Mouse (Mus musculus): ENCODE data around the gene Slc2a3. TPM values are rescaled to one million over a fixed set of nuclear protein-coding genes. Genes with fewer than 3 reads are reported as not detected.
A peak's percentile ranks its signal among the peaks of the same experiment; 100 is the strongest.

The Slc2a3 gene
- polyA plus RNA-seq, 1 experiment = 1.3 TPM

DNA sequence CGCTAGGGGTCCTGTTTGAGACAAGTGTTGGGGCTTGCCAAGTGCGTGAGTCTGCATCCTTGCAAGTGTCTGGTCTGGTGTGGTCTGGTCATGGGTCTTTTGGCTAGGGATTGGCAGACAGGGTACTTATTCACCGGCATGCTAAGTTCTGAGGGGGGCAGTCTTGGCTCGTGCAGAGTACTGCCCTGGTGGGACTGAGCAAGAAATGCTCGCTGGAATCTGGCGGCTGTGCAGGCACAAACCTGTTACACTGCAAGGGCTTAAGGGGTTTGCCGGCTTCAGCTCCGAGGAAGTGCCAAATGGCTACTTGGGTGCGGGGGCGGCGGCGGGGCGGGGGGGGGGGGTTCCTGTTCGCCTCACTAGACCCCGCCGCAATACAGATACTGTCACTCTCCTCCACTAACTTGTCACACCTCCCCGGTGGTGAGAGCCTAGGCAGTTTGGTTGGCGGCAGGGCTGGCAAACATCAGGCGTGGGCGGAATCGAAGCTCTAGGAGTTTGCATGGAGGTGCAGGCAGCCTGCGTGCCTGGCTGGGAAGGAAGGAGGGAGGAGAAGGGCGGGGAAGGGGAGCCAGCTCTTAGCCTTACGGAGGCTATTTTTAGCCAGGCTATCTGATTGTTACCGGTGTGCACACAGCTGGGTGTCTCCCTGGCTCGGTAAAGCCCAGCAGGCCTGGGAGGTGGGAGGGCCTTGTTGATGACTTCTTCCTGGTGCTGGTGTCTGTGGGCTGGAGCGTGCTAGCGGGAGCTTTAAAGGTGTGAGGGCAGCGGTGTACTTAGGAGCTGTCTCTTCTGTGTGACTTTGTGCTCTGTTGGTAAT lies 24.7 kb upstream of the Slc2a3 start:
- 5% methylated on average over 29 of the region's 29 CpGs for WGBS
- Histone ChIP-seq H3K4me1 (ENCODE audit: control insufficient read depth, insufficient read depth, insufficient read length, low read length) (peaks cover 15% of the 10 kb centered on the region; the same call in 1 of the 2 replicates), H3K4me3 (ENCODE audit: low read depth, low read length) (peak overlapping the region; percentile 51), H3K27me3 (ENCODE audit: control insufficient read depth, insufficient read depth, low read length) (no peaks in the 10 kb centered on the region), H3K27ac (ENCODE audit: insufficient read depth, low read depth, low read length) (no peak overlapping the region; the same call in 1 of the 2 replicates), H3K36me3 (ENCODE audit: control insufficient read depth, insufficient read depth, low read length) (peaks cover 18% of the 10 kb centered on the region)
- TF ChIP-seq CTCF (IDR thresholded peaks at IDR 0.05; ENCODE audit: extremely low read depth, insufficient read length, insufficient replicate concordance, low read depth, low read length) (no peak), POLR2A (IDR thresholded peaks at IDR 0.05; ENCODE audit: low read depth, low read length) (no peak)

DNA sequence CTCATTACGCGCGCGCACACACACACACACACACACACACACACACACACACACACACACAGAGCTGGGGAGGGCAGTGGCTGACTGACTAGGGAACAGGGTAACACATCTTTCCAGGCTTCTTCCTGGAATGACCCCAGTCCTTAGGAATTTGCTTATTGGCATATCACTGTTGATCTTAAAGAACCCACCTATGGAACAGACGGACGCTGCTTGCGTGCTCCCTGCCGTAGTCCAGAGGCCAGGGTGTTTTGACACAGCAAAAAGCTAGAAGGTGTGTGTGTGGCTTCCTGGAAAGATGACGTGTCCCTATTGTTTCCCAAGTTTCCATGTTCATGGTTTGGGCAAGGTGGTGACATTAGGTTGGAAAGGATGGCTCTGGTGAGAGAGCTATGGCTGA lies 23.7 kb upstream of the Slc2a3 start:
- Histone ChIP-seq H3K4me1 (ENCODE audit: control insufficient read depth, insufficient read depth, insufficient read length, low read length) (peaks cover 15% of the 10 kb centered on the region; the same call in 1 of the 2 replicates), H3K4me3 (ENCODE audit: low read depth, low read length) (no peak overlapping the region), H3K36me3 (ENCODE audit: control insufficient read depth, insufficient read depth, low read length) (peaks cover 12% of the 10 kb centered on the region), H3K27ac (ENCODE audit: insufficient read depth, low read depth, low read length) (no peak overlapping the region), H3K27me3 (ENCODE audit: control insufficient read depth, insufficient read depth, low read length) (no peaks in the 10 kb centered on the region)
- TF ChIP-seq POLR2A (IDR thresholded peaks at IDR 0.05; ENCODE audit: low read depth, low read length) (no peak), CTCF (IDR thresholded peaks at IDR 0.05; ENCODE audit: extremely low read depth, insufficient read length, insufficient replicate concordance, low read depth, low read length) (no peak)
- WGBS = 94% methylated on average over 9 of the region's 9 CpGs

DNA sequence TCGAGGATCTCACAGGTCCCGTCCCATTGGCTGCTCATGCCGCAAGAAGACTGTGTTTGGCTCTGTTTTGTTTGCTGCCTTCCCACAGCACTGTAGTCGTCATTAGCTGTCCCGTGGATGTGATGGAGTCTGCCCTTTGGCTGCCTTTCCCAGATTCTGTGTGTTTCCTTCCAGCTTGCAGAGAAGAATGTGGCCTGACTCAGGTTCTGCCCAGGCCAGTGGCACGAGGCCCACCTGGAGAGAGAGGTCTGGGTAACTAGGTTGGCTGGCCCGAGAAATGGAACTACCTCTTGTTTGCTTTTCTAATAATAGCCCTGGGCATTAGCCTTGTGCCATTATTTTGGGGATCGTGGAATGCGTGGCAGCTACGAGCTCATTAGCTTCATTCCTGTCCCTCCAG lies 22.6 kb upstream of the Slc2a3 start:
- Histone ChIP-seq H3K27me3 (ENCODE audit: control insufficient read depth, insufficient read depth, low read length) (no peaks in the 10 kb centered on the region), H3K27ac (ENCODE audit: insufficient read depth, low read depth, low read length) (0 out of 2 replicates have a peak overlapping the region, but pooled peaks have one; percentile 9), H3K4me1 (ENCODE audit: control insufficient read depth, insufficient read depth, insufficient read length, low read length) (peaks cover 15% of the 10 kb centered on the region; the same call in 1 of the 2 replicates), H3K36me3 (ENCODE audit: control insufficient read depth, insufficient read depth, low read length) (peaks cover 6% of the 10 kb centered on the region), H3K4me3 (ENCODE audit: low read depth, low read length) (no peak overlapping the region)
- 78% methylated on average over 10 of the region's 10 CpGs for WGBS
- no peak for TF ChIP-seq POLR2A (IDR thresholded peaks at IDR 0.05; ENCODE audit: low read depth, low read length)
- no peak for TF ChIP-seq CTCF (IDR thresholded peaks at IDR 0.05; ENCODE audit: extremely low read depth, insufficient read length, insufficient replicate concordance, low read depth, low read length)

DNA sequence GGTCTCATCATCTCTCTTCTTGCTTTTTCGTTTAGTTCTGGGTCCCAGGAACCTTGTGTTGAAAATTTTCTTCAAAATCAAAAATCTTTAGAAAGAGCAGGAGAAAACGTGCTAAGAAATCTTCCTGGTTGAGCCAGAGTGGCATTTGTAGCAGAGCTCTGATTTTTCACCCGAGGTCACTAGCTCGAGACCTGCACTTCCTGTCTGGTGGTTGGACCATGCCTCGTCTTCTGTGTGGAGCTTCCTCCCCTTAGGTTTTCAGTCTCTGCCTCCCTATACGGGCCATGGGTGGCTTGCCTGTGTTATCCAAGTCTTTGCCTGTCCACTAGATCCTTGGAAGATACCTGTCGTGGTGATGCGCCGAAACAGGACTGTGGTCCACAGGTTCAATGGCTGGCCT lies 20.4 kb upstream of the Slc2a3 start:
- H3K4me3 ChIP-seq (ENCODE audit: low read depth, low read length) = no peak overlapping the region
- no peaks in the 10 kb centered on the region for H3K36me3 ChIP-seq (ENCODE audit: control insufficient read depth, insufficient read depth, low read length)
- 73% methylated on average over 9 of the region's 9 CpGs for WGBS
- peaks cover 14% of the 10 kb centered on the region; the same call in 1 of the 2 replicates for H3K4me1 ChIP-seq (ENCODE audit: control insufficient read depth, insufficient read depth, insufficient read length, low read length)
- no peak overlapping the region for H3K27ac ChIP-seq (ENCODE audit: insufficient read depth, low read depth, low read length)
- no peak for TF ChIP-seq CTCF (IDR thresholded peaks at IDR 0.05; ENCODE audit: extremely low read depth, insufficient read length, insufficient replicate concordance, low read depth, low read length)
- no peak for TF ChIP-seq POLR2A (IDR thresholded peaks at IDR 0.05; ENCODE audit: low read depth, low read length)
- no peaks in the 10 kb centered on the region for H3K27me3 ChIP-seq (ENCODE audit: control insufficient read depth, insufficient read depth, low read length)

DNA sequence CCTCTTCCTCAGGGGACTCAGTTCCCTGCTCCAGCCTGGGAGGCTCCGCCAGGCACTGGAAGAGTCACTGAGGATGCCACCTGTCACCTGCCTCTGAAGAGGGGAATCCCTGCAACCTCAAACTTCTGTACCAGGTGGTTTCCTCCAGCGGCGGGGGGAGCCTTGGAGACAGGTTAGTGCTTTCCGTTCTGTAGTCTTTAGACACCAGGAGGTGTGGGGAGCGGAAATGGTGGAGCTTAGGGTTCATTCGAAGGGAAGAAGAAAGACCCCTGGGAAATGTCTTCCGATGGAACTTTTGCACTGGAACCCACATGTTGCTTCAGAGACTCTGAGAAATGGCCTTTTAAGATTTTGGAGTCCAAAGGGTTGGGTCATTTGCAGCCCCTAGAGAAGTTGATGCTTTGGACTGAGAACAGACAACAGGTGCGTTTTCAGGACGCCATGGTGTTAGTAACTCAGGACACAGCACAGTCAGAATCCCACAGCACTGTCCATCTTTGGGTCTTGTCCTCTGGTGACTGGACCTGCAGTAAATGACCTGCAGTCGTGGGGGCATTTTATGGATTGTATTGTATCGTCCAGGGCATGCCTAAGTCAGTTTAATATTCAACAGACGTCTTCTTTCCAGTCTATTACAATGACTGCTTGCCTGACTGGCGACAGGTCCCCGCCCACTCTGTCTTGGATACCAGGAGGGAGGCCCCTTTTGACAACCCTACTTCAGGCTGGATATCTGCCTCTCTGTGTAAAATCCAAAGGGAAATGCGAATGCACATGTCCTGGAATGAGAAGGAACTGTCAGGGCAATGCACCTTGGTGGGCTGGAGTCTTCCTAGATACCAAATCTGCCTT lies 19.6 kb upstream of the Slc2a3 start:
- TF ChIP-seq POLR2A (IDR thresholded peaks at IDR 0.05; ENCODE audit: low read depth, low read length) = no peak
- TF ChIP-seq CTCF (IDR thresholded peaks at IDR 0.05; ENCODE audit: extremely low read depth, insufficient read length, insufficient replicate concordance, low read depth, low read length) = no peak
- H3K27ac ChIP-seq (ENCODE audit: insufficient read depth, low read depth, low read length) = no peak overlapping the region
- WGBS = 20% methylated on average over 15 of the region's 15 CpGs
- H3K4me1 ChIP-seq (ENCODE audit: control insufficient read depth, insufficient read depth, insufficient read length, low read length) = peaks cover 9% of the 10 kb centered on the region; the same call in 1 of the 2 replicates
- peak overlapping the region; percentile 96 for H3K4me3 ChIP-seq (ENCODE audit: low read depth, low read length)
- no peaks in the 10 kb centered on the region for H3K36me3 ChIP-seq (ENCODE audit: control insufficient read depth, insufficient read depth, low read length)
- H3K27me3 ChIP-seq (ENCODE audit: control insufficient read depth, insufficient read depth, low read length) = no peaks in the 10 kb centered on the region

DNA sequence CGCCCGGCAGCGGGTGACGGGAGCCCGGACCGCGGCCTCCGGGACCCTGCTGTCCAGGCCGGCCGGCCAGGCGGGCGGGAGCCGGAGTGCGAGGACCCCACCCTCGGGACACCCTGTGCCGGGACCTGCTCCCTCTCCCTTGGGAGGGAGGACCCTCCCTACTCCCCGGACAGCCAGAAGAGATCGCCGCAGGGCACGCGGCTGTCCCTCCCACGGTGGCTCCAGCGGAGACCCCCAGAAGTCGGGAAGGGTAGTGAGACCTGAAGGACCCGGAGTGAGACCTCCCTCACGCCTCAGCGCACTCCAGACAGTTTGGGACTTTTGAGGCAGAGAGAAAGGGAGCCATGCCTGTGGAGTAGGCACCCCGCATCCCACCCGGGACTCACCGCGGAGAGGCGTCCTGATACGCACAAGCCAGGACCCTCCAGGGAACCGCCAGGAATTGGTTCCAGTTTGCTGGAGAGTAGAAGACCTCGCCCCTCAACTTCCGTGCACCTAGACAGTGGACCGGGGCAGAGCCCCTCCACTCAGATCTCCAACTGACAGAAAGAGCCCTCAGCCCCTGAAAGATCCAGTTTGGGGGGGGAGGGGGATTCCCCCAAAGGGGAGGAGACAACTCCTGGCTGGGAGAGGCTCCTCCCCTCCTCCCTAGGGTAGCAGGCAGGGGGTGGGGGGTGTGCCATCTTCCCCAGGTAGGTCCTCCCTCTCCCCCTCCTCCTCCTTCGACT lies 18.8 kb upstream of the Slc2a3 start:
- Histone ChIP-seq H3K4me1 (ENCODE audit: control insufficient read depth, insufficient read depth, insufficient read length, low read length) (peaks cover 5% of the 10 kb centered on the region; the same call in 1 of the 2 replicates), H3K4me3 (ENCODE audit: low read depth, low read length) (peak overlapping the region; percentile 96), H3K27me3 (ENCODE audit: control insufficient read depth, insufficient read depth, low read length) (no peaks in the 10 kb centered on the region), H3K27ac (ENCODE audit: insufficient read depth, low read depth, low read length) (peak overlapping the region; percentile 34), H3K36me3 (ENCODE audit: control insufficient read depth, insufficient read depth, low read length) (no peaks in the 10 kb centered on the region)
- TF ChIP-seq POLR2A (IDR thresholded peaks at IDR 0.05; ENCODE audit: low read depth, low read length) (no peak), CTCF (IDR thresholded peaks at IDR 0.05; ENCODE audit: extremely low read depth, insufficient read length, insufficient replicate concordance, low read depth, low read length) (no peak)
- WGBS = under 1% methylated on average over 37 of the region's 38 CpGs

Data from small intestine, adult 2 months (tissue).